Comparison of ENCODE assay signal across 11 mouse cellular contexts in genomic region chr5:136514049-136514677, GRCm38 (mm10). TPM values are rescaled to one million over a fixed set of nuclear protein-coding genes. Genes with fewer than 3 reads are reported as not detected.
DNase-seq lines count a peak whose midpoint lies in the region; ATAC-seq and TF ChIP-seq lines count a peak whose summit lies in the region.
"Had no signal": no experiment of that assay in that cellular context is flagged by ENCODE, and none has a peak within 500 bp of the region (broad histone marks: within the 10 kb centered on the region; RNA-seq: fewer than 3 reads in every experiment).

No protein-coding gene starts in this region.

- intact Hi-C loops in heart, postnatal 10 days (cut with DNase I) = no loop called here
- intact Hi-C loops in left cerebral cortex, postnatal 10 days (cut with DNase I) = no loop called here

- no peak overlapping the region for H3K4me2 ChIP-seq in heart, embryonic 13.5 days
- H3K4me2 ChIP-seq in kidney, postnatal 0 days (ENCODE audit: low read length) = no peak overlapping the region
- H3K4me2 ChIP-seq: heart, embryonic 15.5 days had no signal

- no peak overlapping the region for H3K9ac ChIP-seq in heart, embryonic 13.5 days
- no peak overlapping the region for H3K9ac ChIP-seq in kidney, postnatal 0 days (ENCODE audit: low read depth, low read length)
- H3K9ac ChIP-seq: heart, embryonic 15.5 days had no signal

- ATAC-seq in heart, embryonic 13.5 days (ENCODE audit: extremely low read depth, insufficient number of reproducible peaks, low FRiP score, low TSS enrichment) = no peak
- ATAC-seq in CD4-positive, CD25-positive, alpha-beta regulatory T cell, adult 4 months = peak; percentile 17
- ATAC-seq in kidney, postnatal 0 days (replicated peaks; ENCODE audit: low FRiP score, low read depth) = no peak
- ATAC-seq: activated CD4-positive, CD25-positive, alpha-beta regulatory T cell, adult 4 months; inflammation-experienced regulatory T-cells, adult 6 months had no signal

- no peaks in the 10 kb centered on the region for H3K27me3 ChIP-seq in heart, embryonic 13.5 days (replicated peaks)
- H3K27me3 ChIP-seq in kidney, postnatal 0 days (ENCODE audit: insufficient read depth, low read length) = no peaks in the 10 kb centered on the region
- H3K27me3 ChIP-seq: heart, embryonic 15.5 days had no signal

- DNase-seq in heart, postnatal 10 days = no peak
- DNase-seq in cerebellum, adult 9-10 months = peak; percentile 69
- peak; percentile 46 for DNase-seq in kidney, postnatal 0 days (ENCODE audit: low spot score)
- DNase-seq in adipocyte (ENCODE audit: low spot score) = no peak
- DNase-seq in layer of hippocampus, postnatal 25 days (ENCODE audit: extremely low spot score in 1 of 2, low spot score in 1 of 2) = no peak
- no peak for DNase-seq in left cerebral cortex, postnatal 10 days (ENCODE audit: extremely low spot score in 1 of 2, low spot score in 2 of 2)

- 0 out of 2 replicates have a peak overlapping the region, but pooled peaks have one; percentile 40 for H3K27ac ChIP-seq in heart, embryonic 13.5 days (replicated peaks)
- H3K27ac ChIP-seq in kidney, postnatal 0 days = no peak overlapping the region
- H3K27ac ChIP-seq: heart, embryonic 15.5 days had no signal

- peaks cover 5% of the 10 kb centered on the region; the same call in 1 of the 2 replicates for H3K36me3 ChIP-seq in heart, embryonic 13.5 days
- H3K36me3 ChIP-seq in kidney, postnatal 0 days (ENCODE audit: insufficient read depth, low read length) = no peaks in the 10 kb centered on the region
- H3K36me3 ChIP-seq: heart, embryonic 15.5 days had no signal

- no peak for TF ChIP-seq CTCF in kidney, postnatal 0 days (IDR thresholded peaks at IDR 0.05; ENCODE audit: low read depth)

- H3K4me1 ChIP-seq in heart, embryonic 13.5 days = peaks cover 84% of the 10 kb centered on the region
- H3K4me1 ChIP-seq in kidney, postnatal 0 days (replicated peaks; ENCODE audit: insufficient read depth, low read length) = peaks cover 25% of the 10 kb centered on the region; the same call in 1 of the 2 replicates

- 50% methylated on average over 6 of the region's 6 CpGs for WGBS in heart, embryonic 13.5 days
- 24% methylated on average over 6 of the region's 6 CpGs for WGBS in kidney, postnatal 0 days

- H3K9me3 ChIP-seq in heart, embryonic 13.5 days = no peaks in the 10 kb centered on the region
- H3K9me3 ChIP-seq in kidney, postnatal 0 days (replicated peaks; ENCODE audit: low read length) = no peaks in the 10 kb centered on the region
- H3K9me3 ChIP-seq: heart, embryonic 15.5 days had no signal

- H3K4me3 ChIP-seq in heart, embryonic 13.5 days = no peak overlapping the region
- H3K4me3 ChIP-seq in kidney, postnatal 0 days (replicated peaks; ENCODE audit: low read depth, low read length) = no peak overlapping the region
- H3K4me3 ChIP-seq: heart, embryonic 15.5 days had no signal

RNA-seq across cellular contexts. Expression of gene Cux1, which starts 53.1 kb away (rescaled TPM):
- 68.9 and 70.8 TPM in 2 replicates for polyA plus RNA-seq in heart, embryonic 13.5 days (2015; fragmentation: Nextera tagmentation; extraction: Ambion mirVana)
- 100 to 1,000 TPM; 113 to 119 TPM for total RNA-seq in heart, postnatal 10 days (2021)
- 10 to 100 TPM; 48.1 to 69.0 TPM for polyA plus RNA-seq in CD4-positive, CD25-positive, alpha-beta regulatory T cell, adult 4 months (2017; shearing (Covaris generic))
- 73.4 and 84.0 TPM in 2 replicates for polyA plus RNA-seq in kidney, postnatal 0 days (2015; fragmentation: Nextera tagmentation; extraction: Ambion mirVana)
- 10 to 100 TPM; 36.6 to 37.1 TPM for total RNA-seq in layer of hippocampus, postnatal 25 days (2021)
- total RNA-seq in left cerebral cortex, postnatal 10 days (2021) = 100 to 1,000 TPM; 127 to 133 TPM

Comparison
In these comparisons a context has a peak if more than half of its experiments do, and no peak if none do; other contexts are left out.
1. DNase-seq: peak in cerebellum, adult 9-10 months (single experiment) and kidney, postnatal 0 days (single experiment); none in heart, postnatal 10 days (0 of 2), adipocyte (single experiment), layer of hippocampus, postnatal 25 days (0 of 2) and left cerebral cortex, postnatal 10 days (0 of 2).